Mouse (Mus musculus) heart, postnatal 0 days (tissue): ENCODE measurements around the gene Baiap2. TPM values are rescaled to one million over a fixed set of nuclear protein-coding genes. Genes with fewer than 3 reads are reported as not detected.

Experiments
- ATAC-seq: fragments of 200-750 bp; cut with Nextera tagmentation; 2 replicates; pipeline ENCODE4 v1.8.0; 2017; ENCODE audit warnings: low read depth, moderate number of reproducible peaks, moderate library complexity; ENCODE audit not compliant: insufficient read depth
- DNase-seq: peaks from one replicate; pipeline ENCODE4 v3.0.0-alpha.2; 2016; ENCODE audit warnings: low spot score
- H3K27ac ChIP-seq: fragments of 300-500 bp; sonication (generic); 2 replicates; pipeline ENCODE4 v1.5.1; 2014; ENCODE audit warnings: low read depth, mild to moderate bottlenecking
- H3K27me3 ChIP-seq: fragments of 300-500 bp; sonication (generic); 2 replicates; pipeline ENCODE4 v1.6.1; 2014; ENCODE audit warnings: low read length, mixed read lengths; ENCODE audit not compliant: control insufficient read depth, insufficient read depth
- H3K36me3 ChIP-seq: fragments of 300-500 bp; sonication (generic); replicated peaks from 2 replicates; pipeline ENCODE4 v1.6.1; 2014; ENCODE audit warnings: low read length, mixed read lengths; ENCODE audit not compliant: control insufficient read depth, insufficient read depth
- H3K4me1 ChIP-seq: fragments of 300-500 bp; sonication (generic); 2 replicates; pipeline ENCODE4 v1.6.1; 2014; ENCODE audit warnings: antibody characterized with exemption; ENCODE audit not compliant: control insufficient read depth, insufficient read depth
- H3K4me2 ChIP-seq: fragments of 300-500 bp; sonication (generic); 2 replicates; pipeline ENCODE4 v1.6.1; 2014; ENCODE audit warnings: low read depth, mild to moderate bottlenecking, low read length, moderate library complexity
- H3K4me3 ChIP-seq: fragments of 300-500 bp; sonication (generic); 2 replicates; pipeline ENCODE4 v1.5.1; 2014; ENCODE audit warnings: low read depth, low read length
- H3K9ac ChIP-seq: fragments of 300-500 bp; sonication (generic); replicated peaks from 2 replicates; pipeline ENCODE4 v1.6.1; 2014; ENCODE audit warnings: low read depth, low read length, mixed read lengths
- H3K9me3 ChIP-seq: fragments of 300-500 bp; sonication (generic); replicated peaks from 2 replicates; pipeline ENCODE4 v1.6.1; 2016; ENCODE audit warnings: low read length; ENCODE audit not compliant: control insufficient read depth
- CTCF ChIP-seq: IDR thresholded peaks from 2 replicates; pipeline ENCODE4 v1.5.1; 2016; ENCODE audit warnings: antibody characterized with exemption, control low read depth, low read depth
- EP300 ChIP-seq: IDR thresholded peaks from 2 replicates; pipeline ENCODE4 v1.6.1; 2016; ENCODE audit warnings: antibody characterized with exemption, low read depth
- WGBS: fragments of 180-500 bp; shearing (Covaris S2); extraction: QIAGEN DNeasy Blood & Tissue Kit; methylation state at CpG from one replicate; pipeline ENCODE4 v1.1.7; 2014; 5-methylcytosine and 5-hydroxymethylcytosine counted together
- polyA plus RNA-seq: library from polyadenylated mRNA; unstranded; fragments of >200 nt; fragmentation: Nextera tagmentation; extraction: Ambion mirVana; gene quantifications from 2 replicates; pipeline ENCODE4 v1.2.1, GENCODE M21; 2015
- total RNA-seq: library from RNA; depleted of rRNA; stranded (reverse); fragments of >200 nt; gene quantifications from 2 replicates; pipeline ENCODE4 v1.2.3, GENCODE M21; 2014; ENCODE audit warnings: low replicate concordance

The Baiap2 gene
- total and polyA plus RNA-seq, 2 experiments from 2014 or later, result 8.2 to 22.0 TPM

- Histone ChIP-seq H3K36me3 (0 out of 2 replicates have a peak, but pooled peaks cover 8% of the 10 kb centered on the region), H3K27ac (no peak overlapping the region), H3K9ac (no peak overlapping the region), H3K27me3 (0 out of 2 replicates have a peak, but pooled peaks cover 11% of the 10 kb centered on the region), H3K4me3 (no peak overlapping the region), H3K4me2 (no peak overlapping the region), H3K9me3 (no peaks in the 10 kb centered on the region), H3K4me1 (no peaks in the 10 kb centered on the region)
- 89% methylated on average over 18 of the region's 18 CpGs for WGBS
- no peak for ATAC-seq
- no peak for TF ChIP-seq CTCF
- TF ChIP-seq EP300, result no peak
- DNase-seq, result no peak
Measured at GRCm38 (mm10) chr11:120005434-120006317, 63.1 kb downstream of the Baiap2 start.

GRCm38 (mm10) chr11:120007496-120008080 lies 65.0 kb downstream of the Baiap2 start:
- DNase-seq (no peak), ATAC-seq (no peak)
- no peak for TF ChIP-seq EP300
- TF ChIP-seq CTCF, result no peak
- 0 out of 2 replicates have a peak, but pooled peaks cover 8% of the 10 kb centered on the region for H3K36me3 ChIP-seq
- no peak overlapping the region for H3K4me2 ChIP-seq
- H3K9ac ChIP-seq, result no peak overlapping the region
- H3K4me1 ChIP-seq, result no peaks in the 10 kb centered on the region
- H3K27ac ChIP-seq, result no peak overlapping the region
- no peak overlapping the region for H3K4me3 ChIP-seq
- WGBS, result 33% methylated on average over 4 of the region's 4 CpGs
- H3K27me3 ChIP-seq, result peaks cover 21% of the 10 kb centered on the region; the same call in 1 of the 2 replicates
- H3K9me3 ChIP-seq, result no peaks in the 10 kb centered on the region

- no peak overlapping the region for H3K27ac ChIP-seq
- H3K4me1 ChIP-seq, result no peaks in the 10 kb centered on the region
- H3K4me3 ChIP-seq, result no peak overlapping the region
- 0 out of 2 replicates have a peak, but pooled peaks cover 8% of the 10 kb centered on the region for H3K36me3 ChIP-seq
- H3K9ac ChIP-seq, result no peak overlapping the region
- TF ChIP-seq EP300 (no peak), CTCF (no peak)
- no peaks in the 10 kb centered on the region for H3K9me3 ChIP-seq
- no peak for DNase-seq
- peaks cover 21% of the 10 kb centered on the region; the same call in 1 of the 2 replicates for H3K27me3 ChIP-seq
- H3K4me2 ChIP-seq, result no peak overlapping the region
- 86% methylated on average over 1 of the region's 1 CpGs for WGBS
- no peak for ATAC-seq
Measured at GRCm38 (mm10) chr11:120008501-120008900, 65.9 kb downstream of the Baiap2 start.

- no peaks in the 10 kb centered on the region for H3K4me1 ChIP-seq
- no peak overlapping the region for H3K4me3 ChIP-seq
- TF ChIP-seq EP300, result no peak
- ATAC-seq (no peak), DNase-seq (no peak)
- peaks cover 21% of the 10 kb centered on the region; the same call in 1 of the 2 replicates for H3K27me3 ChIP-seq
- H3K4me2 ChIP-seq, result no peak overlapping the region
- 86% methylated on average over 8 of the region's 8 CpGs for WGBS
- H3K9me3 ChIP-seq, result no peaks in the 10 kb centered on the region
- no peak overlapping the region for H3K27ac ChIP-seq
- H3K9ac ChIP-seq, result no peak overlapping the region
- 0 out of 2 replicates have a peak, but pooled peaks cover 8% of the 10 kb centered on the region for H3K36me3 ChIP-seq
Measured at GRCm38 (mm10) chr11:120008956-120009355, 66.4 kb downstream of the Baiap2 start.

GRCm38 (mm10) chr11:120009937-120010336 lies 67.4 kb downstream of the Baiap2 start:
- 80% methylated on average over 20 of the region's 20 CpGs for WGBS
- Histone ChIP-seq H3K4me1 (no peaks in the 10 kb centered on the region), H3K27me3 (peaks cover 21% of the 10 kb centered on the region; the same call in 1 of the 2 replicates), H3K27ac (no peak overlapping the region), H3K9me3 (no peaks in the 10 kb centered on the region), H3K36me3 (0 out of 2 replicates have a peak, but pooled peaks cover 6% of the 10 kb centered on the region), H3K4me2 (no peak overlapping the region), H3K9ac (no peak overlapping the region), H3K4me3 (no peak overlapping the region)
- DNase-seq (no peak), ATAC-seq (no peak)
- TF ChIP-seq CTCF, result no peak
- no peak for TF ChIP-seq EP300
